Mouse (Mus musculus): ENCODE measurements around the gene Chka.

DNA sequence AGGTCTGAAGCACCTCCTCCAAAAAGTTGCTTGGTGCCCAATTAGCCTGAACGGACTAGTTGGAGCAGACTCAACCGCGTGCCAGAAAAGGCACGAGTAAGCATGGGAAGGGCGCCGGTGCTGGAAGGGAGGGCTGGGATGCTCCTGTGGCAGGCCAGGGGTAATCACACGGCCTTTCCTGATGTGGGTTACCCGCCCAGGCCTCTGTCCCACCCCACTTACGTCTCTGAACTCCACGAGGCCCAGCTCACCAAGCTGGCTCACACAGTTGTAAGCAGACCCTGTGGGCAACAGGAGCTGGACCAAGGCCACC is 52.7 kb downstream of the Chka start:
- TF ChIP-seq CTCF (IDR thresholded peaks at IDR 0.05; ENCODE audit: borderline replicate concordance, control insufficient read depth, extremely low read depth, insufficient read depth, low read length, poor library complexity) (no peak), POLR2A (IDR thresholded peaks at IDR 0.05; ENCODE audit: control insufficient read depth, extremely low read depth, insufficient read depth, low read length, poor library complexity) (no peak)

Measured in thymus, adult 2 months (tissue).